Mouse (Mus musculus): ENCODE results near the gene Ahdc1. TPM values are rescaled to one million over a fixed set of nuclear protein-coding genes. Genes with fewer than 3 reads are reported as not detected.

The Ahdc1 gene
- polyA plus RNA-seq, 1 experiment from 2014 or later = 9.0 TPM

DNA sequence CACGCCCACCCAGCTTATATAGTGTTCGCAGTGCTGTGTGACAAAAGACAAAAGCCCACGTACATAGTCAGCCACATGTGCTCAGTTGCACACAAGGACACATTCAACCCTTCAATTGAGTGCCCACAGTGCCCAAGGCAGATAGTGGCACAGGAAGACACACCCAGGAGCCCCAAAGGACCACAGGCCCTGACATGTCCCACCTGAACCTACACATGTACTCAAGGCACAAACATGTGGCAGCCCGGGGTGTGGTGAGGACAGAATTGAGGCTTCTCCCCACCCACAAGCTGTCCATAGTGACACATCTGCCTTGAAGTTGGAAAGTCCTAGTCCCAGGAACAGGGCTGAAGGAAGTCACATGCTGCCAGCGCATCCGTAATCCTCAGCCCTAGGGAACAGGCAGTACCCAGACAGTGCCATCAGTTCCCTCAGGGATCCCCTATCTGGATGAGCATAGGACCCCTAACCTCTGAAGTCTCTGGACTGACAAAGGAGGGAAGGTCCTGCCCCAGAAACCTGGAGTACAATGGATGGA lies 76.2 kb downstream of the Ahdc1 start:
- Histone ChIP-seq H3K27me3 (ENCODE audit: insufficient read depth, poor library complexity, severe bottlenecking) (peaks cover 51% of the 10 kb centered on the region), H3K4me3 (no peak overlapping the region), H3K27ac (peak overlapping the region; percentile 40; the same call in 1 of the 2 replicates), H3K36me3 (no peaks in the 10 kb centered on the region), H3K4me1 (replicated peaks) (peaks cover 69% of the 10 kb centered on the region), H3K9me3 (no peaks in the 10 kb centered on the region)
- DNase-seq (ENCODE audit: low spot score) = no peak
- WGBS = 85% methylated on average over 6 of the region's 6 CpGs

DNA sequence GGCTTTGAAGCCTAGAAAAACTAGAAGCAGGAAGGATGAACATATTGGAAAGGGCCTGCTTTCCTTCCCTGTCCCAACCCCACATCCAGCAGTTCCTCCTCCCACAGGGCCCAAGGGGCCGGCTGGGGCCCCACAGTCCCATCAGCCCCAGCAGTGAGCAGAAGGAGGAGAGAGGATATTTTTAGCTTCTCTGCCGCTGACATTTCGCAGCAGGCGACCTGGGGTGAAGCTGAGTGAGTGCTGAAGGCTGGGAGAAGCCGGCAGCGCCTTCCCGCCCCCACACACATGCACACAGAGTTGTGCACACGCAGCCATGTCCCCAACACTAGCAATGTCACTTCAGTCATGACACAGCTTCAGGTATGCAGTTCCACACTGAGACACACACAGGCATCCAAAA lies 76.8 kb downstream of the Ahdc1 start:
- no peaks in the 10 kb centered on the region for H3K9me3 ChIP-seq
- H3K36me3 ChIP-seq = no peaks in the 10 kb centered on the region
- WGBS = 38% methylated on average over 8 of the region's 8 CpGs
- peak overlapping the region; percentile 72 for H3K27ac ChIP-seq
- DNase-seq (ENCODE audit: low spot score) = no peak
- peaks cover 75% of the 10 kb centered on the region for H3K4me1 ChIP-seq (replicated peaks)
- peaks cover 57% of the 10 kb centered on the region for H3K27me3 ChIP-seq (ENCODE audit: insufficient read depth, poor library complexity, severe bottlenecking)
- H3K4me3 ChIP-seq = no peak overlapping the region

DNA sequence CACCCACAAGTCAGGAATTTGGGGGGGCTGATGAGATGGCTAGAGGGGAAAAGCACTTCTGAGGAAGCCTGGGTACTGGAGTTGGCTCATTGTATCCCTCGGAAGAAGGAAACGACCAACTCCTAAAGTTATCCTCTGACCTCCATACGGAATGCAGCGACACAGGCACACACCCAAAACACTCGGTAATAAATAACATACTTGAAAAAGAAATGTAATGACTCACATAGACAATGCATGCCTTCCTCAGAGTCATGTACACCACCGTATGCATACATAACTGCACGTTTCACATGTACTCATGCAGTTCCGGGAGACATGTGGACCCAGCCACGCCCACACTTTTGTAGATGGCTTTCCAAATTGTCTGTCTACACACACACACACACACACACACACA lies 78.3 kb downstream of the Ahdc1 start:
- peaks cover 82% of the 10 kb centered on the region for H3K4me1 ChIP-seq (replicated peaks)
- WGBS = 93% methylated on average over 9 of the region's 9 CpGs
- H3K27me3 ChIP-seq (ENCODE audit: insufficient read depth, poor library complexity, severe bottlenecking) = peaks cover 67% of the 10 kb centered on the region

DNA sequence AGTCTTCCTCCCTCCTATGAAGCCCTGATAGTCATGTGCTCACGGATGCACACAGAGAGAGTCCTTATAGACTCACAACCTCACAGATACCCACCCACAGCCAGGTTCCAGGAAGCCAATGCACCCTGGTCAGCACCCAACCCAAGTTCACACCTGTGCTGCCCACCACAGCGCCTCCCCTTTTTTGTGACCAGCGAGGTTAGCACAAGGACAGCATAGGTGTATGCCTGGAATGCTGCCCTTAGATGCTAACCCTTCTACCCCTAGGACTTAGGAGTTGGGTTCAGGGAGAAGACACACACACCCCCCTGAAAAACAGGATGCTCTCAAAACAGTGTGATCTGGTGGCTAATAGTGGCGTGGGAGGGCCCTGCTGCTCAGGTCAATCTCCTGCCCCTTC lies 78.7 kb downstream of the Ahdc1 start:
- Histone ChIP-seq H3K36me3 (no peaks in the 10 kb centered on the region), H3K27me3 (ENCODE audit: insufficient read depth, poor library complexity, severe bottlenecking) (peaks cover 67% of the 10 kb centered on the region), H3K4me3 (no peak overlapping the region), H3K27ac (peak overlapping the region; percentile 73), H3K9me3 (no peaks in the 10 kb centered on the region), H3K4me1 (replicated peaks) (peaks cover 82% of the 10 kb centered on the region)
- WGBS = 79% methylated on average over 4 of the region's 4 CpGs
- DNase-seq (ENCODE audit: low spot score) = no peak

More for the DNA sequence above, 78.3 kb downstream of the Ahdc1 start:
- Histone ChIP-seq H3K36me3 (no peaks in the 10 kb centered on the region), H3K9me3 (no peaks in the 10 kb centered on the region), H3K27ac (peak overlapping the region; percentile 73; the same call in 1 of the 2 replicates), H3K4me3 (no peak overlapping the region)
- DNase-seq (ENCODE audit: low spot score) = no peak

DNA sequence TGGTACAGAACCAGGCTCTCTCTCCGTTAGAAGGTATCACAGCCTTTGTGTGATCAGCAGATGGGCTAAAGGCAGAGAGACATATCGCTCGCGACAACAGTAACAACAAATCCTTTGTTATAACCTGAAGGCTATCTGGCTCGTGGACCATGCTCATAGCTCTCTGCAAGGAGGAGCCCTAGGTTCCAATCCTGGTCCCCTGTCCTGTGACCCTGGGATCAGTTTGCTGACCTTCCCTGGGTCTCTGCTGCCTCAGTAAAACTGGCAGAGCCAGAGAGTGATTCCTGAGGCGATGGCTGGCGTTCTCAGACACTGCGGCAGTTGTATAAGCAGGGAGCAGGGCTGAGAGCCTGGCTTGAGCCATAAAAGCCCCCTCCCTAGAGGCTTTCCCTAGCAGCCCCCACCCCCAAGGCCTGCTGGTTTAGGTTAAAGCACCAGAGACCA lies 79.2 kb downstream of the Ahdc1 start:
- DNase-seq (ENCODE audit: low spot score) = no peak
- Histone ChIP-seq H3K4me1 (replicated peaks) (peaks cover 82% of the 10 kb centered on the region), H3K9me3 (no peaks in the 10 kb centered on the region), H3K4me3 (peak overlapping the region; percentile 7; the same call in 1 of the 2 replicates), H3K27me3 (ENCODE audit: insufficient read depth, poor library complexity, severe bottlenecking) (peaks cover 66% of the 10 kb centered on the region), H3K36me3 (no peaks in the 10 kb centered on the region), H3K27ac (peak overlapping the region; percentile 73)
- 47% methylated on average over 8 of the region's 8 CpGs for WGBS

DNA sequence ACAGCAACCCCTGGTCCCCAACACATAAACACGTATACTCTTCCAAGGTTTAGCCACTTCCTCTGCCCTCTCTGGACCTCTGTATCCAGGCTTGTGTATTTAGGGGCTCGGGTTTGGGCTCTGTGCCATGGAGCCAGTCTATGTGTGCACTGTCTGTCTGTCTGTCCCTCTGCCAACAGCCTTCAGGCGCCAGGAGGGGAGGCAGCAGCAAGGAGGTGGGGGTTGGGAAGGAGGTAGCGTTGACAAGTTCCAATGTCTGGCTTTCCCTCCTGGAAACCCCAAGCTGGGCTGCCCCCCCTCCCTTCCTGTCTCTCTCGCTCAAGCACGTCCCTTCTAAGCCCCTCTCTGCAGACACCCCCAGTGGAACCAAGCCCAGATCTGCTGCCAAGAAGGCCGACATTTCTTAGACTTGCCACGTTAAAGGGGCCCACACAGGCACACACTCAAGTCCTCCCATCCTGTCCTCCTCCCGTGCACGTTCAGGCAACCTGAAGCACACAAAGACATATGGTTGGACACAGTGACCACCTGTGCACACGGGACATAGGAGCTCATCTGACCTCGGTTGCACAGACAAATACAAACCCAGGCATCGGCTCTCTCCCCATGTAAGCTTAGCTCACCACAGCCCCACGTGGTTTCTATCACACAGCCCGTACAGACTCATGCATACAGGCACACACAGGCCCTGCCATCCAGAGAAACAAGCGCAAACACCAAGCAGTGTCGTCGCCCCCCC lies 79.8 kb downstream of the Ahdc1 start:
- Histone ChIP-seq H3K4me3 (peak overlapping the region; percentile 7; the same call in 1 of the 2 replicates), H3K9me3 (no peaks in the 10 kb centered on the region), H3K36me3 (no peaks in the 10 kb centered on the region), H3K27ac (peak overlapping the region; percentile 73), H3K4me1 (replicated peaks) (peaks cover 81% of the 10 kb centered on the region), H3K27me3 (ENCODE audit: insufficient read depth, poor library complexity, severe bottlenecking) (peaks cover 63% of the 10 kb centered on the region)
- 45% methylated on average over 18 of the region's 18 CpGs for WGBS
- DNase-seq (ENCODE audit: low spot score) = no peak

DNA sequence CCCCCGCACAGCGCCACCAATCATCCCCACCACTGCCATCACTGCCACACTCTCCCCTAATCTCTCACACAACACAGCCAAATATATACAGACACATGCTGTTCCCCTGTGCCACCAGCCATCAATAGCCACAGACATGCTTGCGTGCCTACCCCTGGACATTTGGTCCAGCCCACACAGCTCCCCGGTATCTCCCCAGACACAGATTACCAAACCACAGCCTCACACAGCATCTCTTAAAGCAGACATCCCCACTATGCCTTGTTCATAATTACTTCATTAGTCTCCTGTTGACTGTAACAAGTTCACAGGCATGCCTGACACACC lies 80.4 kb downstream of the Ahdc1 start:
- H3K27ac ChIP-seq = peak overlapping the region; percentile 73
- H3K27me3 ChIP-seq (ENCODE audit: insufficient read depth, poor library complexity, severe bottlenecking) = peaks cover 58% of the 10 kb centered on the region
- H3K9me3 ChIP-seq = no peaks in the 10 kb centered on the region
- H3K4me1 ChIP-seq (replicated peaks) = peaks cover 76% of the 10 kb centered on the region
- H3K4me3 ChIP-seq = no peak overlapping the region
- 88% methylated on average over 4 of the region's 4 CpGs for WGBS
- no peak for DNase-seq (ENCODE audit: low spot score)
- no peaks in the 10 kb centered on the region for H3K36me3 ChIP-seq

DNA sequence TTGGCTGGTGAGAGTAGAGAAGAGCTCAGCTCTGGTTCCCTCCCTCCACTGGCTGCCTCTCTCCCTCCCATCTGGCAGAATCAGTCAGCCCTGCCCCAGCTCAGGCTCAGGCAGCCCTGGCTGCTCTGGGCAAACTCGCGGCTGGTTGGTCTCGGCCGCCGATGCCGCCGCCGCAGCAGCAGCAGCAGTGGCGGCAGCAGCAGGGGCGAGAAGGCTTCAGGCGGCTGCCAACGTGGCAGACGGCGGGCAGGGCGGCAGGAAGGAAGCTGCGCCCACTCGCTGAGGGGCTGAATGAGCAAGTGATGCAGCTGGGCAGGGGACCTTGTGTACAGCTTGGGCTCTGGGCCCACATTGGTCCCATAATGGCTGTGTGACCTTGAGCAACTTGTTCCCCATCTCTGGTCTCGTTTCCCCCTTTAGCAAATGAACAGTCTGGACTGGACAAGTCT lies 81.4 kb downstream of the Ahdc1 start:
- H3K36me3 ChIP-seq = no peaks in the 10 kb centered on the region
- WGBS = 6% methylated on average over 18 of the region's 18 CpGs
- peak overlapping the region; percentile 89 for H3K27ac ChIP-seq
- H3K4me3 ChIP-seq = peak overlapping the region; percentile 36
- H3K9me3 ChIP-seq = no peaks in the 10 kb centered on the region
- peaks cover 48% of the 10 kb centered on the region for H3K27me3 ChIP-seq (ENCODE audit: insufficient read depth, poor library complexity, severe bottlenecking)
- peak; percentile 52 for DNase-seq (ENCODE audit: low spot score)
- H3K4me1 ChIP-seq (replicated peaks) = peaks cover 67% of the 10 kb centered on the region

DNA sequence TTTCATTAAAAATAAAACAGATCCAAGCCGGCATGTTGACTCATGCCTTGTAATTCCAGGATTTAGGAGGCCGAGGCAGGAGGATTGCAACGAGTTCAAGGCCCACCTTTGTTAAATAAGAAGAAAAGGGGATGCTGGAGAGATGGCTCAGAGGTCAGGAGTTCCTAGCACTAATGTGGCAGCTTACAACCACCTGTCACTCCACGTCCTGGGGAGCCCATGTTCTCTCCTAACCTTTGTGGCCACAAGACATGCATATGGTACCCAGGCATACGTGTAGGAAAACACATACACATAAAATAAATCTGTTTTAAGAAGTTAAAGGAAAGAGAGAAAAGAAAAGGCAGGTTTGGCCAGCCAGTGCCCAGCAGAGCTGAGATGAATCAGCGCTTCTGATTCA lies 82.0 kb downstream of the Ahdc1 start:
- peak overlapping the region; percentile 89 for H3K27ac ChIP-seq
- H3K27me3 ChIP-seq (ENCODE audit: insufficient read depth, poor library complexity, severe bottlenecking) = peaks cover 48% of the 10 kb centered on the region

DNA sequence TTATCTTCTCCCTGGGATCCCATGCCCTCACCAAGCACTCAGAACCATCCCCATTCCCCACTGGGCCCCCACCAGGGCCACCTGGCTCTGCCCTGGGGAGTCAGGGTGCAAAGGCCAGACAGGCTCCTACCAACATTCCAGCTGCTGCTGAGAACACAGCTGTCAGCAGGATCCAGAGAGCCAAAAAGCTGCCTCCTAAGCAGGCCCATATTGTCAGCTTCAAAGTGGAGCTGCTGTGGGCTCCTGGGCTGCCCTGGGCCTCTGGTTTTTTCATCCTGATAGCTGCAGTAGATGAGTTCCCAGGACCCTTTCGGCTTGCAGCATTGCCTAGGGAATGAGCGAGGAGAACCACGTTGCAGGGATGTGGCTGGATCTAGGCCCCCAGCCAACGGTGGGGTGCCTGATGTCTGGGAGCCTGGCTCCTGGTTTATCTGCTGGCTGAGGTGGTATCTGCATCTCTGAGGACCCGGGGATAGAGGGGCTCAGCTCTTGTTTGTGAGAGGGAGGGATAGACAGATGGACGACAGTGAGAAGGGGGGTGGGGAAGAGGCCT lies 82.5 kb downstream of the Ahdc1 start:
- H3K27ac ChIP-seq = peak overlapping the region; percentile 89
- H3K4me1 ChIP-seq (replicated peaks) = peaks cover 59% of the 10 kb centered on the region
- no peak for DNase-seq (ENCODE audit: low spot score)
- no peaks in the 10 kb centered on the region for H3K36me3 ChIP-seq
- H3K4me3 ChIP-seq = peak overlapping the region; percentile 16; the same call in 1 of the 2 replicates
- 20% methylated on average over 6 of the region's 6 CpGs for WGBS
- H3K27me3 ChIP-seq (ENCODE audit: insufficient read depth, poor library complexity, severe bottlenecking) = peaks cover 48% of the 10 kb centered on the region
- H3K9me3 ChIP-seq = no peaks in the 10 kb centered on the region

More for the DNA sequence above, 82.0 kb downstream of the Ahdc1 start:
- no peak for DNase-seq (ENCODE audit: low spot score)
- Histone ChIP-seq H3K4me3 (peak overlapping the region; percentile 16; the same call in 1 of the 2 replicates), H3K9me3 (no peaks in the 10 kb centered on the region), H3K4me1 (replicated peaks) (peaks cover 61% of the 10 kb centered on the region), H3K36me3 (no peaks in the 10 kb centered on the region)
- WGBS = 52% methylated on average over 6 of the region's 6 CpGs

DNA sequence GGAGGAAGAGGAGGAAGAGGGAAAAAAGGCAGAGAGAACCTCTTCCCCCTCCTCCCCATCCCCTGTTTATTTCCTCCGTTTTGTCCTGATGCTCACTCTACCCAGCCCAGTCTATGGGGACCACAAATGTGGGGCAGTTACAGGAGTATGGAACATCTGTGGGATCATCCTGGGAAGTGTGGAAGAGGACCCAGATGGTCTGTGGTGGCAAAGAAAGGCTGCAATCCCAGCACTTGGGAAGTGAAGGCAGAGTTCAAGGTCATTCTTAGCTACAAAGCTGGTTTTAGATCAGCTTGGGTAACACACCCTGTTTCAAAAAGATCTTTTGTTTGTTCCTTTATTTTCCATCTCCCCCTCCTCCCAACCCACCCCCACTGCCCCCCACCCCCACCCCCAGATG lies 83.2 kb downstream of the Ahdc1 start:
- H3K36me3 ChIP-seq = no peaks in the 10 kb centered on the region
- H3K4me3 ChIP-seq = no peak overlapping the region
- peaks cover 48% of the 10 kb centered on the region for H3K27me3 ChIP-seq (ENCODE audit: insufficient read depth, poor library complexity, severe bottlenecking)
- WGBS = 35% methylated on average over 1 of the region's 1 CpGs
- H3K4me1 ChIP-seq (replicated peaks) = peaks cover 59% of the 10 kb centered on the region
- H3K9me3 ChIP-seq = no peaks in the 10 kb centered on the region
- DNase-seq (ENCODE audit: low spot score) = no peak
- H3K27ac ChIP-seq = peak overlapping the region; percentile 89

DNA sequence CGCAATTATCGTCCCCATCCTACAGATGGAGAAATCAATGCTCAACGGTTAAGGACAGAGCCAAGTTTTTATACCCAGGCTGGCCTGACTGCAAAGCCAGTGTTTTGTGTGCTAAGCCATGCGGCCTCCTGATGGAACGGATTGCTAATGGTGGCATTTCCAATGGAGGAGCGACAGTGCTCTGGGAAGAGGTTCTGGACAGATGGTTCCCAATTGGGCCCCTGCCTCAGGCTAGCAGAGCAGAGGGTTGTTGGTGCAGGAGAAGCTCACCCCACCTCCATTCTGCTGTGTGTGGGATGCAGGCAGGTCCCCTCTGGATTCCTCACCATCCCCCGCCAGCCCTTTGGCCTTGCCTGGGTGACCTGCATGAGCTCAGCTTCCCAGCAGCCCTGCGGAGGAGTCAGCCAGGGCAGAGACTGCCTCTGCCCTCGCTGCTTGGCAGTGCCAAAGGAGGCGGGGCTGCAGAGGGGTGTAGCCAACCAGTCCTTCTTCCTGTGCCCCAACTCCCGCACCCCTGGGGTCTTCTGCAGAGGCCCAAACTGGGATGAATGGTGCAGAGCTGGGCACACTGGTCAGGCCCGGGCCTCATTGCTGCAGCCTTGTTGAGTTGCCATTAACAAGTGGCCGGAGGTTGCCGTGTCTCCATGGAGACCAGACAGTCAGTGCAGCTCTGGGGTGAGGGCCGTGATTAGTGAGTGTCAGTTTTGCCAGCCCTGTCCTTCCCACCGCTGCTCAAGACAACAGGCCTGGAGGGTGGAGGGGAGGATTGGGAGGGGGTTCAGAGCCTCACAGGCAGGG lies 84.1 kb downstream of the Ahdc1 start:
- H3K4me1 ChIP-seq (replicated peaks) = peaks cover 53% of the 10 kb centered on the region
- DNase-seq (ENCODE audit: low spot score) = peak; percentile 83
- no peaks in the 10 kb centered on the region for H3K36me3 ChIP-seq
- peak overlapping the region; percentile 39 for H3K4me3 ChIP-seq
- peaks cover 48% of the 10 kb centered on the region for H3K27me3 ChIP-seq (ENCODE audit: insufficient read depth, poor library complexity, severe bottlenecking)
- H3K27ac ChIP-seq = peak overlapping the region; percentile 89
- no peaks in the 10 kb centered on the region for H3K9me3 ChIP-seq
- 24% methylated on average over 16 of the region's 16 CpGs for WGBS
